Mouse (Mus musculus): ENCODE data around the gene Gm49711. TPM values are rescaled to one million over a fixed set of nuclear protein-coding genes. Genes with fewer than 3 reads are reported as not detected.

The Gm49711 gene
- total and polyA plus RNA-seq, 3 experiments = 4.2 TPM; not detected in 2

DNA sequence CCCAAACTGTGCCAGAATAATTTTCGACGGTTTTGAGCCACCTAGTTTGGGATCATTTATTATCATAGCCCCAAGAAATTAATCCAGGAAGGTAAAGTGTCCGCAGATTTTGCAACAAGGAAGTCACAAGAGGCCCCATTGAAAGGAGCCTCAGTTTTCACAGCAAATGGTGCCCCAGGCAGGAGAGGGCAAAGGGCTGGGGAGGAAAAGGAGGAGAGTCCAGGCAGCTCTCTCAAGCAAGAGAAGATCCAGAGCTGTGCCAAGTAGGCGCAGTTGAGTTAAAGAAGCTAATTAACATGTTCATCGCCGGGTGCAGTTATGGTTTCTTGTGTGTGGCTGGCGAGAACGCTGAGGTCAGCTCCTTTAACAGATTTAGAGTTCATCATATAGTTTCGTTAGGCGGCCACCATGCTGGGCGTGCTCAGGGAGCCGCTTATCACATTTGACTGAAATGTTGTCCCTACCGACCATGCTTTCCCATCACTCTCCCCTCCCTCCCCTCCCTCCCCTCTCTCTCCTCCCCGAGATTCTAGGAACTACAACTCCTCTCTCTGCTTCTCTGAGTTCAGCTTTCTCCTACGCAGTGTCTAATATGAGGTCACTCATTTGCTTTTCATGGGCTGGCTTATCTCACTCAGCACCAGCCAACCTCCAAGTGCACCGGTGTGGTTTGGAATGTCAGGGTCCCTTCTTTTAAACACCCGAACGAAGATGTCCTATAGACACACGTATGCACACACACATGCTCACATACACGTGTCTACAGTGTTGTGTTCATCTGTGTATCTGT, 35.4 kb upstream of the Gm49711 start:
- ATAC-seq (ENCODE audit: extremely low read depth, insufficient number of reproducible peaks, low FRiP score, poor library complexity, severe bottlenecking) (no peak), DNase-seq (ENCODE audit: low spot score) (no peak)
- H3K27me3 ChIP-seq (ENCODE audit: insufficient read depth, low read length) = peaks cover 32% of the 10 kb centered on the region
- H3K4me1 ChIP-seq (ENCODE audit: insufficient read depth, low read depth, low read length) = peaks cover 9% of the 10 kb centered on the region
- no peaks in the 10 kb centered on the region for H3K9me3 ChIP-seq (replicated peaks)
- no peak overlapping the region for H3K4me3 ChIP-seq (ENCODE audit: low read depth, low read length)
- no peak for TF ChIP-seq CTCF (IDR thresholded peaks at IDR 0.05; ENCODE audit: low read depth, low read length)
- no peak for TF ChIP-seq GATA2 (IDR thresholded peaks at IDR 0.05; ENCODE audit: borderline replicate concordance, low read depth, low read length)
- no peak for TF ChIP-seq TAL1 (conservative IDR thresholded peaks at IDR 0.05; ENCODE audit: low read depth, low read length)
- TF ChIP-seq POLR2AphosphoS5 (IDR thresholded peaks at IDR 0.05; ENCODE audit: insufficient replicate concordance, low read depth, low read length) = no peak
- no peak for TF ChIP-seq GATA1 (IDR thresholded peaks at IDR 0.05; ENCODE audit: borderline replicate concordance, low read length)
- no peaks in the 10 kb centered on the region for H3K36me3 ChIP-seq (replicated peaks)

DNA sequence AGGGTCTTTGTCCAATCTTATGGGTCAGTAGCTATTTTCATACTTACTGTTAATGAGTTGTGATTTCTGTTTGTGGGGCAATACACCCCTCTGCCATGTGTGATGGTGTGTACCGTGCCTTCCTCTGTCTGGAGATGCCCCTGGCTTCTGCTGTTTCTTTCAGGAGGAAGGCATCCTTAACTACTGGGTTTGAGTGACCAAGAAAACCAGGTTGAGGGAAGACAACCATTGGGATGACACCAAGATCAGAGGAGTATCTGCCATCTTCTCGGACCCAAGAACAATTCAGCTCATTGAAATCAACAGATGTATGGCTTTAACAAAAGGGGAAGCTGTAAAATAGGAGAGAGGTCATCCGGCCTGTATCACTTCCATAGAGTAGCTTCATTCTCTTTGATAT, 24.8 kb upstream of the Gm49711 start:
- TF ChIP-seq GATA1 (IDR thresholded peaks at IDR 0.05; ENCODE audit: borderline replicate concordance, low read length) (no peak), POLR2AphosphoS5 (IDR thresholded peaks at IDR 0.05; ENCODE audit: insufficient replicate concordance, low read depth, low read length) (no peak), TAL1 (conservative IDR thresholded peaks at IDR 0.05; ENCODE audit: low read depth, low read length) (no peak), CTCF (IDR thresholded peaks at IDR 0.05; ENCODE audit: low read depth, low read length) (no peak), GATA2 (IDR thresholded peaks at IDR 0.05; ENCODE audit: borderline replicate concordance, low read depth, low read length) (no peak)
- Histone ChIP-seq H3K36me3 (replicated peaks) (no peaks in the 10 kb centered on the region), H3K27me3 (ENCODE audit: insufficient read depth, low read length) (peaks cover 32% of the 10 kb centered on the region), H3K4me3 (ENCODE audit: low read depth, low read length) (no peak overlapping the region), H3K9me3 (replicated peaks) (no peaks in the 10 kb centered on the region), H3K4me1 (ENCODE audit: insufficient read depth, low read depth, low read length) (no peaks in the 10 kb centered on the region)
- ATAC-seq (ENCODE audit: extremely low read depth, insufficient number of reproducible peaks, low FRiP score, poor library complexity, severe bottlenecking) (no peak), DNase-seq (ENCODE audit: low spot score) (no peak)

DNA sequence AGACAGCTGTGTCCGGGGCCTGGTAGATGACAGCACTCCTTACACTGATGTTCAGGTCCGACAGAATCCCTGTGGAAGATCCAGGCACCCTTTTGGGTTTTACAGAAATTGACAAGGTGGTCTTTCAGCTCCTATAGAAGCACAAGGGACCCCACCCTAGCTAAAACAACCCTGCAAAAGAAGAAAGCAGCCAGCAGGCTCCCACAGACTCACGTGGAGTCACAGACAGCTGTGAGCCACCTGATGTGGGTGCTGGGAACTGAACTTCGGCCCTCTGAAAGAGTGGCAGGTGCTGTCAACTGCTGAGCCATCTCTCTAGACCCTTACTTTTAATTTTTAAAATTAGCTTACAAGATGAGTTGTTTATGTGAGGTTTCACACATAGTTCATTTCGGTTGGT, 23.4 kb upstream of the Gm49711 start:
- Histone ChIP-seq H3K4me3 (ENCODE audit: low read depth, low read length) (no peak overlapping the region), H3K4me1 (ENCODE audit: insufficient read depth, low read depth, low read length) (no peaks in the 10 kb centered on the region), H3K9me3 (replicated peaks) (no peaks in the 10 kb centered on the region), H3K36me3 (replicated peaks) (no peaks in the 10 kb centered on the region), H3K27me3 (ENCODE audit: insufficient read depth, low read length) (peaks cover 31% of the 10 kb centered on the region)
- ATAC-seq (ENCODE audit: extremely low read depth, insufficient number of reproducible peaks, low FRiP score, poor library complexity, severe bottlenecking) (no peak), DNase-seq (ENCODE audit: low spot score) (no peak)
- TF ChIP-seq TAL1 (conservative IDR thresholded peaks at IDR 0.05; ENCODE audit: low read depth, low read length) (no peak), GATA2 (IDR thresholded peaks at IDR 0.05; ENCODE audit: borderline replicate concordance, low read depth, low read length) (no peak), CTCF (IDR thresholded peaks at IDR 0.05; ENCODE audit: low read depth, low read length) (no peak), GATA1 (IDR thresholded peaks at IDR 0.05; ENCODE audit: borderline replicate concordance, low read length) (no peak), POLR2AphosphoS5 (IDR thresholded peaks at IDR 0.05; ENCODE audit: insufficient replicate concordance, low read depth, low read length) (no peak)

DNA sequence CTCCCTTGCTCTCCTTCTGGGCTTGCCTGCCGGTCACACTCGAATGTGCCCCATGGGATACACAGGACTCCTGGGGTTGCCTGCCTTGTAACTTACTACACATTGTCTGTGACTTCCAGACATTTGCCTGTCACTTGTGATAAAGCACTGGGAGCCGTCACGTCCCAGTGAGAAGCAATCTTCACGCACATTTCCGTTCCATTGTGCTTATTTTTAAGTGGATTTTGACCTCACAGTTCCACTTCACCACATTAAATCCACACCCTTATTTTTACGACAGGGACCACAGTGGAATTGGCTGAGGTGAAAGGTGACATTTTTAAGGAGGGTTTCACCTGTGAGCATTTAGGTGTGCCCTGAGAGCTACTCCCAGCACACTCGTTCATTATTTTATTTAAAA, 21.4 kb upstream of the Gm49711 start:
- peaks cover 18% of the 10 kb centered on the region; the same call in 1 of the 2 replicates for H3K27me3 ChIP-seq (ENCODE audit: insufficient read depth, low read length)
- no peak overlapping the region for H3K4me3 ChIP-seq (ENCODE audit: low read depth, low read length)
- ATAC-seq (ENCODE audit: extremely low read depth, insufficient number of reproducible peaks, low FRiP score, poor library complexity, severe bottlenecking) = no peak
- TF ChIP-seq TAL1 (conservative IDR thresholded peaks at IDR 0.05; ENCODE audit: low read depth, low read length) (no peak), POLR2AphosphoS5 (IDR thresholded peaks at IDR 0.05; ENCODE audit: insufficient replicate concordance, low read depth, low read length) (no peak), CTCF (IDR thresholded peaks at IDR 0.05; ENCODE audit: low read depth, low read length) (no peak), GATA2 (IDR thresholded peaks at IDR 0.05; ENCODE audit: borderline replicate concordance, low read depth, low read length) (no peak), GATA1 (IDR thresholded peaks at IDR 0.05; ENCODE audit: borderline replicate concordance, low read length) (no peak)
- no peaks in the 10 kb centered on the region for H3K4me1 ChIP-seq (ENCODE audit: insufficient read depth, low read depth, low read length)
- no peaks in the 10 kb centered on the region for H3K9me3 ChIP-seq (replicated peaks)
- no peak for DNase-seq (ENCODE audit: low spot score)
- no peaks in the 10 kb centered on the region for H3K36me3 ChIP-seq (replicated peaks)

DNA sequence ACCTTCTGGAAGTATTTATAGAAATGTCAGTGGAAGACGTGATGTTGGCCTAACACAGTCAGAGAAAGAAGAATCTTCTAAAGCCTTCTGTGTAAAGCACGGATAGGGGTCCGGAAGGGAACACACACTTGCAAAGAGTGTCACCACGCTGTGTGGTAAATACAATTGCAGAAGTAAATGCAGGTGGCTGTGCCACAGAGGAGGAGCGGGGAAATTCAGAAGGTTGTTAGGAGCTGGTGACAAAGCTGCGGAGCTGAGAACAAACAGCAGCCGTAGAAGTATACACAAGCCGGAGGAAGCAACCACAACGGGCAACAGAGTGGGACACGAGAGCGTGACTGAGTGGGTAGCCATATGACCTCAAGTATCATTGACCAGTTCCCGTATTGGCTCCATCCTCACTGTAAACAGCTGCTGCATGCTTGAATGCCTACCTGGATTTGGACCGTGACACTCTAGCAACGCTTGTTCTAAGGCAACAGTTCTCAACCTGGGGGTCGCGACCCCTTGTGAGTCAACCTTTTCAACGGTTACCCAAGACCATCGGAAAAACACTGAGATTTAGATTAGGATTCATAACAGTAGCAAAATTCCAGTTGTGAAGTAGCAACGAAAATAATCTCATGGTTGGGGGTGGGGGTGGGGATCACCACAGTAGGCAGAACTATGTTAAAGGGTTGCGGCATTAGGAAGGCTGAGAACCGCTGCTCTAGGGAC, 20.1 kb upstream of the Gm49711 start:
- no peak for DNase-seq (ENCODE audit: low spot score)
- H3K36me3 ChIP-seq (replicated peaks) = no peaks in the 10 kb centered on the region
- no peak overlapping the region for H3K4me3 ChIP-seq (ENCODE audit: low read depth, low read length)
- TF ChIP-seq CTCF (IDR thresholded peaks at IDR 0.05; ENCODE audit: low read depth, low read length) (no peak), POLR2AphosphoS5 (IDR thresholded peaks at IDR 0.05; ENCODE audit: insufficient replicate concordance, low read depth, low read length) (no peak), GATA2 (IDR thresholded peaks at IDR 0.05; ENCODE audit: borderline replicate concordance, low read depth, low read length) (no peak), TAL1 (conservative IDR thresholded peaks at IDR 0.05; ENCODE audit: low read depth, low read length) (no peak), GATA1 (IDR thresholded peaks at IDR 0.05; ENCODE audit: borderline replicate concordance, low read length) (no peak)
- H3K4me1 ChIP-seq (ENCODE audit: insufficient read depth, low read depth, low read length) = no peaks in the 10 kb centered on the region
- H3K9me3 ChIP-seq (replicated peaks) = no peaks in the 10 kb centered on the region
- H3K27me3 ChIP-seq (ENCODE audit: insufficient read depth, low read length) = peaks cover 14% of the 10 kb centered on the region; the same call in 1 of the 2 replicates
- no peak for ATAC-seq (ENCODE audit: extremely low read depth, insufficient number of reproducible peaks, low FRiP score, poor library complexity, severe bottlenecking)

DNA sequence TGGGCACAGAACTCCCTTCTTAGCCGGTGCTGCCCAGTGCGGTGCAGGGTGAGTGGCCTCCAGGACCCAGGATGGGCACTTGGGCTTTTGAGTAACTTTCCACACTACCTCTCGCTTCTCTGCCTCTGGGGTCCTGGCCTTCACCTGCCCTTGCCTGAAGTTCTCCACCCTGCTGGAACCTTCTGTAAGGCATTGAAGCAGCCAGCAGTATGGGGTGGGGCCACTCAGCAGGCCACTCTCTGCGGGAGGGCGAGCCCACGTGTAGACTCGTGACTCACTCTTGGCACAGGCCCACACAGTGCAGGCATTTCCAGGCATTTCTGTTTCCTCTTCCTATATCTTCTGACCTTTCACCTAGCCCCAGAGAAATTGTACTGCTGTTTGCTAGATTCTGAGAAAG, 18.7 kb upstream of the Gm49711 start:
- TF ChIP-seq GATA1 (IDR thresholded peaks at IDR 0.05; ENCODE audit: borderline replicate concordance, low read length) (no peak), GATA2 (IDR thresholded peaks at IDR 0.05; ENCODE audit: borderline replicate concordance, low read depth, low read length) (no peak), POLR2AphosphoS5 (IDR thresholded peaks at IDR 0.05; ENCODE audit: insufficient replicate concordance, low read depth, low read length) (no peak), CTCF (IDR thresholded peaks at IDR 0.05; ENCODE audit: low read depth, low read length) (no peak), TAL1 (conservative IDR thresholded peaks at IDR 0.05; ENCODE audit: low read depth, low read length) (no peak)
- no peaks in the 10 kb centered on the region for H3K4me1 ChIP-seq (ENCODE audit: insufficient read depth, low read depth, low read length)
- H3K4me3 ChIP-seq (ENCODE audit: low read depth, low read length) = no peak overlapping the region
- no peaks in the 10 kb centered on the region for H3K9me3 ChIP-seq (replicated peaks)
- H3K27me3 ChIP-seq (ENCODE audit: insufficient read depth, low read length) = peaks cover 14% of the 10 kb centered on the region
- DNase-seq (ENCODE audit: low spot score) (no peak), ATAC-seq (ENCODE audit: extremely low read depth, insufficient number of reproducible peaks, low FRiP score, poor library complexity, severe bottlenecking) (no peak)
- H3K36me3 ChIP-seq (replicated peaks) = no peaks in the 10 kb centered on the region

Measured in G1E (cell line).